Mouse (Mus musculus) testis, adult 10 weeks (tissue): ENCODE measurements around the gene Klk1b11. TPM values are rescaled to one million over a fixed set of nuclear protein-coding genes. Genes with fewer than 3 reads are reported as not detected.

ENCODE experiments used
- polyA plus RNA-seq: library from polyadenylated mRNA; stranded (reverse); fragments of 350-450 nt; fragmentation: Illumina TruSeq; extraction: RNeasy Lipid Tissue Mini Kit (QIAGEN cat#74804); gene quantifications from one replicate; pipeline ENCODE4 v1.2.3, GENCODE M21; 2014; ENCODE audit warnings: low read depth, low replicate concordance

The Klk1b11 gene
- polyA plus RNA-seq, result not detected

GRCm38 (mm10) chr7:43995577-43995976 lies at the start of gene Klk1b11:
Klk1b11 (plus strand) TSS chr7:43995877.

DNA sequence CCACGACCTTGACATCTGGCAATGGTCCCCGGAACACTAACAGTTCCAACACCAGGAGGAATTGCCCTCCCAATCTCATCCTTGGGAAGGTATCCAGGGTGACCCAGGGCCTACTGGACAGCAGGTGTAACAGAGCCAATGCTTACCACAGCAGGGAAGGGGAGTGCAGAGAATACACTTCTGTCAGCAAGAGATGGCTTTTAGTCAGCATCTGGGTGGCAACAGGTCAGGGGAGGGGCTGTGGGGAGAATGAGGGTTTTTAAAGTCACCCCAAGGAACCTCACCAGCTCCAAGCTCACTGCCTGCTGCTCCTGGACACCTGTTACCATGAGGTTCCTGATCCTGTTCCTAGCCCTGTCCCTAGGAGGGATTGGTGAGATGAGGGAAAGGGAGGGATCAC lies 45.3 kb upstream of the Klk1b11 start, which contains the start of gene Klk1b8:
Klk1b8 (plus strand) TSS at position 301 of the 400 bp plus-strand sequence.

DNA sequence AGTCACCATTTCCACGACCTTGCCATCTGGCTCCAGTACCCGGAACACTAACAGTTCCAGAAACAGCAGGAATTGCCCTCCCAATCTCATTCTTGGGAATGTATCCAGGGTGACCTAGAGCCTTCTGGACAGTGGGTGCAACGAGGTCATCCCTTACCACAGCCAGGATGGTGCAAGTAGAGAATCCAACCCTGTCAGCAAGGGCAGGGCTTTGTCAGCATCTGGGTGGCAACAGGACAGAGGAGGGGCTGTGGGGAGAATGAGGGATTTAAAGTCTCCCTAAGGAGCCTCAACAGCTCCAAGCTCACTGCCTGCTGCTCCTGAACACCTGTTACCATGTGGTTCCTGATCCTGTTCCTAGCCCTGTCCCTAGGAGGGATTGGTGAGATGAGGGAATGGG lies 29.2 kb upstream of the Klk1b11 start, which contains the start of gene Klk1b1:
Klk1b1 (plus strand) TSS at position 301 of the 400 bp plus-strand sequence.

GRCm38 (mm10) chr7:43975761-43976160 lies 19.9 kb upstream of the Klk1b11 start, which contains the start of gene Klk1b9:
Klk1b9 (plus strand) TSS chr7:43976061.

DNA sequence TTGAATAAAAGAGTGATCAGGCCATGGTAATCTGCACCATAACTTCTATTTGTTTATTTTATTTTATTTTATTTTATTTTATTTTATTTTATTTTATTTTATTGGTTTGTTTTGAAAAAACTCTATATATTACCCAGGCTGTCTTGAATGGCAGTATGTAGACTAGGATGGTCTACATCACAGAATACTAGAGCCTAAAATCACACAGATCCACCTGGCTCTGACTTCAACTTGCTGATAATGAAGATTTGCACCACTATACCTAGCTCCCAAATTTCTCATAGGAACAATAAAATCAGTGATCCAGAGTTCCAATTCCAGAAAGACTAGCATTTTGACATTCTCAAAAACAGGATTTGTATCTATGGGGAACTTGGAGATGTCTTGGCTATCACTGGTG lies 16.2 kb downstream of the Klk1b11 start, which contains the start of gene Klk1b26:
Klk1b26 (plus strand) TSS at position 301 of the 400 bp plus-strand sequence.

Other genes starting within 250 kb of the Klk1b11 start
- gene Klk12, start 227.0 kb upstream of the Klk1b11 start, polyA plus RNA-seq, result not detected
- not detected for gene Klk11, start 221.3 kb upstream of the Klk1b11 start, polyA plus RNA-seq
- gene Klk10, start 214.8 kb upstream of the Klk1b11 start, polyA plus RNA-seq, result not detected
- not detected for gene Klk9, start 204.0 kb upstream of the Klk1b11 start, polyA plus RNA-seq
- gene Klk8, start 198.3 kb upstream of the Klk1b11 start, polyA plus RNA-seq, result not detected
- not detected for gene Klk7, start 184.6 kb upstream of the Klk1b11 start, polyA plus RNA-seq
- not detected for gene Klk6, start 171.4 kb upstream of the Klk1b11 start, polyA plus RNA-seq
- not detected for gene Klk5, start 153.9 kb upstream of the Klk1b11 start, polyA plus RNA-seq
- gene Klk4, start 114.7 kb upstream of the Klk1b11 start, polyA plus RNA-seq, result not detected
- not detected for gene Klk15, start 62.1 kb upstream of the Klk1b11 start, polyA plus RNA-seq
- 120 TPM for gene Klk1b8, start 45.2 kb upstream of the Klk1b11 start, polyA plus RNA-seq
- gene Klk1b1, start 29.1 kb upstream of the Klk1b11 start, polyA plus RNA-seq, result not detected
- gene Klk1b9, start 19.8 kb upstream of the Klk1b11 start, polyA plus RNA-seq, result 11.7 TPM
- 6.9 TPM for gene Klk1b26, start 16.3 kb downstream of the Klk1b11 start, polyA plus RNA-seq
- gene Klk1b27, start 56.4 kb downstream of the Klk1b11 start, polyA plus RNA-seq, result 7.8 TPM
- gene Klk1b21, start 106.5 kb downstream of the Klk1b11 start, polyA plus RNA-seq, result 28.5 TPM
- 6.4 TPM for gene Klk1b22, start 116.8 kb downstream of the Klk1b11 start, polyA plus RNA-seq
- gene Klk1b16, start 140.9 kb downstream of the Klk1b11 start, polyA plus RNA-seq, result 0.99 TPM
- gene Klk1b24, start 192.4 kb downstream of the Klk1b11 start, polyA plus RNA-seq, result 10.9 TPM
- gene Klk1b3, start 202.3 kb downstream of the Klk1b11 start, polyA plus RNA-seq, result 2.6 TPM
- not detected for gene Klk1b4, start 211.6 kb downstream of the Klk1b11 start, polyA plus RNA-seq
- gene Klk1b5, start 220.1 kb downstream of the Klk1b11 start, polyA plus RNA-seq, result 0.64 TPM
- 1.4 TPM for gene Klk1, start 229.5 kb downstream of the Klk1b11 start, polyA plus RNA-seq
- 76.3 TPM for gene Gm36864, start 240.3 kb downstream of the Klk1b11 start, polyA plus RNA-seq